Mouse (Mus musculus): ENCODE data around the gene Fam166b. TPM values are rescaled to one million over a fixed set of nuclear protein-coding genes. Genes with fewer than 3 reads are reported as not detected.

Gene Fam166b
- total and polyA plus RNA-seq, 3 experiments: 1.4 TPM; not detected in 2

GRCm38 (mm10) chr4:43466872-43467271, 37.9 kb upstream of the Fam166b start:
- intact Hi-C loops (cut with DNase I): no loop called here
- Histone ChIP-seq H3K4me1 (ENCODE audit: control insufficient read depth, insufficient read depth, low read length) (no peaks in the 10 kb centered on the region), H3K36me3 (ENCODE audit: control insufficient read depth, insufficient read depth, low read length) (no peaks in the 10 kb centered on the region), H3K27me3 (ENCODE audit: control insufficient read depth, insufficient read depth, low read length) (no peaks in the 10 kb centered on the region), H3K27ac (no peak overlapping the region), H3K4me3 (no peak overlapping the region), H3K79me2 (replicated peaks; ENCODE audit: control insufficient read depth, insufficient read depth, low read length) (no peaks in the 10 kb centered on the region), H3K9ac (ENCODE audit: low read depth, low read length) (no peak overlapping the region)
- WGBS: 90% methylated on average over 7 of the region's 7 CpGs
- no peak for DNase-seq
- TF ChIP-seq CTCF (IDR thresholded peaks at IDR 0.05) (no peak), POLR2A (IDR thresholded peaks at IDR 0.05; ENCODE audit: insufficient read depth, low read depth, low read length) (no peak), EP300 (IDR thresholded peaks at IDR 0.05; ENCODE audit: insufficient read depth, low read depth, low read length) (no peak)

- 73% methylated on average over 6 of the region's 6 CpGs for WGBS
- Histone ChIP-seq H3K27me3 (ENCODE audit: control insufficient read depth, insufficient read depth, low read length) (no peaks in the 10 kb centered on the region), H3K36me3 (ENCODE audit: control insufficient read depth, insufficient read depth, low read length) (no peaks in the 10 kb centered on the region), H3K9ac (ENCODE audit: low read depth, low read length) (no peak overlapping the region), H3K27ac (no peak overlapping the region), H3K79me2 (replicated peaks; ENCODE audit: control insufficient read depth, insufficient read depth, low read length) (no peaks in the 10 kb centered on the region), H3K4me1 (ENCODE audit: control insufficient read depth, insufficient read depth, low read length) (no peaks in the 10 kb centered on the region), H3K4me3 (no peak overlapping the region)
- DNase-seq: peak in 1 of 2 experiments; percentile 10
- no peak for TF ChIP-seq POLR2A (IDR thresholded peaks at IDR 0.05; ENCODE audit: insufficient read depth, low read depth, low read length)
- no peak for TF ChIP-seq CTCF (IDR thresholded peaks at IDR 0.05)
- no peak for TF ChIP-seq EP300 (IDR thresholded peaks at IDR 0.05; ENCODE audit: insufficient read depth, low read depth, low read length)
- intact Hi-C loops (cut with DNase I): no loop called here
These were observed 37.0 kb upstream of the Fam166b start for GRCm38 (mm10) chr4:43465935-43466334.

DNA sequence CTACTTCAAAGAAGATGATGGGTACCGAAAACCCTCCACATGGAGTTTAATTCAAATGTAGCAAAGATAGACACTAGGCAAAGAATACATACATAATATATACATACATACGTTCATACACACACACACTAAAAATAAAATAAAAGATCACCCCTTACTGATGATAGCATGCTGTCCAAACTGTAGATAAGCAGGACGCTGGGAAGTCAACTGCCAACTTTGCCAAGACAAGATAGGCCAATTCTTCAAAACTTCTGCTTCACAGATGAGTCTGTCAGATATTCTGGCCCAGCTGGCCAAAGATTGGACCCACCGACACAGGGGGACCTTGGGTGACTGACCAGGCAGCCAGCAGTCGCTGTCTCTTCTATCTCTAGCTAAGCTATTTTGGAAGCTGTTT, 34.2 kb upstream of the Fam166b start:
- Histone ChIP-seq H3K27me3 (ENCODE audit: control insufficient read depth, insufficient read depth, low read length) (no peaks in the 10 kb centered on the region), H3K79me2 (replicated peaks; ENCODE audit: control insufficient read depth, insufficient read depth, low read length) (no peaks in the 10 kb centered on the region), H3K4me1 (ENCODE audit: control insufficient read depth, insufficient read depth, low read length) (no peaks in the 10 kb centered on the region), H3K27ac (no peak overlapping the region), H3K36me3 (ENCODE audit: control insufficient read depth, insufficient read depth, low read length) (no peaks in the 10 kb centered on the region), H3K4me3 (no peak overlapping the region), H3K9ac (ENCODE audit: low read depth, low read length) (no peak overlapping the region)
- 82% methylated on average over 5 of the region's 5 CpGs for WGBS
- no peak for DNase-seq
- intact Hi-C loops (cut with DNase I): no loop called here
- TF ChIP-seq CTCF (IDR thresholded peaks at IDR 0.05): no peak
- no peak for TF ChIP-seq POLR2A (IDR thresholded peaks at IDR 0.05; ENCODE audit: insufficient read depth, low read depth, low read length)
- no peak for TF ChIP-seq EP300 (IDR thresholded peaks at IDR 0.05; ENCODE audit: insufficient read depth, low read depth, low read length)

DNA sequence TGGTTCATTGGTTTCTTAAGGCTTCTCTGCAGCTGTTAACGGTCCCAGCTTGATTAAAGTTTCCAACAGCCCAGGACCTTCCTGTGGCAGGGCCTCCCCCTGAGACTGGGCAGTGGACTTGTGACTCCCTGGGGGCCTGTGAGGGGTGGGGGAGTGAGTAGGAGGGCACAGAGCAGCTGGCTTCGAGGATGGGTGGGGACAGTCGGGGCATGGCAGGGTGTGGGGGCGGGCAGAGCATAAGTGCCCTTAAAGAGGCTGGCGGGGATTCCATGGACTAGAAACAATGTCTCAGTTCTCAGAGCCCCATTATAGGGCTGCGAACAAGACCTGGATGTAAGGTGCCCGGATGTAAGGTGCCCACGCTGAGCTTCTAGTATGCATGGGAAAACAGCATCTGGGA, 28.2 kb upstream of the Fam166b start:
- WGBS: 23% methylated on average over 8 of the region's 8 CpGs
- Histone ChIP-seq H3K36me3 (ENCODE audit: control insufficient read depth, insufficient read depth, low read length) (no peaks in the 10 kb centered on the region), H3K4me3 (no peak overlapping the region), H3K27ac (no peak overlapping the region), H3K4me1 (ENCODE audit: control insufficient read depth, insufficient read depth, low read length) (peaks cover 4% of the 10 kb centered on the region), H3K9ac (ENCODE audit: low read depth, low read length) (no peak overlapping the region), H3K79me2 (replicated peaks; ENCODE audit: control insufficient read depth, insufficient read depth, low read length) (no peaks in the 10 kb centered on the region), H3K27me3 (ENCODE audit: control insufficient read depth, insufficient read depth, low read length) (no peaks in the 10 kb centered on the region)
- intact Hi-C loops (cut with DNase I): no loop called here
- no peak for TF ChIP-seq POLR2A (IDR thresholded peaks at IDR 0.05; ENCODE audit: insufficient read depth, low read depth, low read length)
- TF ChIP-seq EP300 (IDR thresholded peaks at IDR 0.05; ENCODE audit: insufficient read depth, low read depth, low read length): no peak
- no peak for TF ChIP-seq CTCF (IDR thresholded peaks at IDR 0.05)
- DNase-seq: no peak

DNA sequence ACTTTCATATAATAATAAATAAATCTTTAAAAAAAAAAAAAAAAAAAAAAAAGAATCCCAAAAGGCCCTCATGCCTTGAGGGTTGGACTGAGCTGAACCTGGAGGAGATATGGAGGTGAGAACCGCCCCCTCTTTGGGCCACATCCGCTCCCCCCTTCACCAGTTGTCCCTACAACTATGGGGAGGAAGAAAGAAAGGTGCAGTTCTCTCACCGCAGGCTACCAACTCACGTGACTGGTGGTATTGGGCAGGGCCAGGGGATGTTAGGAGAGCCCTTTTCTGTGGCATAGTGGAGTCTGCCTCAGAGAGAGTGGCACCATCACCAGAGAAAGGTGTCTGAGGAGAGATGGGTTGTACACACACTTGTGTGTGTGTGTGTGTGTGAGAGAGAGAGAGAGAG, 27.5 kb upstream of the Fam166b start:
- intact Hi-C loops (cut with DNase I): no loop called here
- Histone ChIP-seq H3K4me3 (no peak overlapping the region), H3K27ac (no peak overlapping the region), H3K27me3 (ENCODE audit: control insufficient read depth, insufficient read depth, low read length) (no peaks in the 10 kb centered on the region), H3K9ac (ENCODE audit: low read depth, low read length) (no peak overlapping the region), H3K4me1 (ENCODE audit: control insufficient read depth, insufficient read depth, low read length) (peaks cover 4% of the 10 kb centered on the region), H3K79me2 (replicated peaks; ENCODE audit: control insufficient read depth, insufficient read depth, low read length) (no peaks in the 10 kb centered on the region), H3K36me3 (ENCODE audit: control insufficient read depth, insufficient read depth, low read length) (no peaks in the 10 kb centered on the region)
- DNase-seq: peak in 1 of 2 experiments; percentile 35
- 55% methylated on average over 4 of the region's 4 CpGs for WGBS
- TF ChIP-seq POLR2A (IDR thresholded peaks at IDR 0.05; ENCODE audit: insufficient read depth, low read depth, low read length) (no peak), CTCF (IDR thresholded peaks at IDR 0.05) (no peak), EP300 (IDR thresholded peaks at IDR 0.05; ENCODE audit: insufficient read depth, low read depth, low read length) (no peak)

- H3K4me3 ChIP-seq: peak within 1 kb of the TSS; percentile 16
- H3K36me3 ChIP-seq (ENCODE audit: control insufficient read depth, insufficient read depth, low read length): no peaks in the 10 kb centered on the region
- intact Hi-C loops (cut with DNase I): no loop called here
- H3K79me2 ChIP-seq (replicated peaks; ENCODE audit: control insufficient read depth, insufficient read depth, low read length): no peaks in the 10 kb centered on the region
- no peaks in the 10 kb centered on the region for H3K27me3 ChIP-seq (ENCODE audit: control insufficient read depth, insufficient read depth, low read length)
- H3K9ac ChIP-seq (ENCODE audit: low read depth, low read length): peak within 1 kb of the TSS; percentile 15; the same call in 1 of the 2 replicates
- peak in 1 of 2 experiments; percentile 53 for DNase-seq
- peaks cover 4% of the 10 kb centered on the region for H3K4me1 ChIP-seq (ENCODE audit: control insufficient read depth, insufficient read depth, low read length)
- 26% methylated on average over 20 of the region's 20 CpGs for WGBS
- H3K27ac ChIP-seq: no peak within 1 kb of the TSS
- TF ChIP-seq EP300 (IDR thresholded peaks at IDR 0.05; ENCODE audit: insufficient read depth, low read depth, low read length): no peak
- TF ChIP-seq POLR2A (IDR thresholded peaks at IDR 0.05; ENCODE audit: insufficient read depth, low read depth, low read length): no peak
- no peak for TF ChIP-seq CTCF (IDR thresholded peaks at IDR 0.05)
These were observed 25.3 kb upstream of the Fam166b start, which contains the start of gene Cd72 for GRCm38 (mm10) chr4:43454041-43454836. Cd72 (minus strand) TSS chr4:43454628.

Measured in heart, adult 2 months (tissue).